In the genomic region with DNA sequence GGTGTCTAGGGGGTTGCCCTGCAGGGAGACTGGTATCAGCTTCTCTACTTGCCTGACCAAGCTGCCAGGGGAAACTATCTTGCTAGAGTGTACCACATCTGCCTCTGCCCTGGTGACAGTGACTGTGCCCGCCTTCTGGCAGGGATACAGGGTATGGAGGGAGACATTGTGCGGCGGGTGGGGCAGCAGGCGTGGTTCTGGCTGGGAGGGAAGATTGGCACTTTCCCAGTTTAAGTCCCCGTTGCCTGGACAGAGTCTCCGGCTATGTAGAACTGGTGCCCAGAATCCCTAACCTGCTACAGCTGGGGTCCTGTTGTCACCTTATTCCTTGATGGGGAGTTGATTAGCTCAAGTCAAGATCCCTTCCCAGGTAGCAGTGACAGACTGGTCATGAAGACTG, we compare ENCODE assay signal across 8 mouse cellular contexts. TPM values are rescaled to one million over a fixed set of nuclear protein-coding genes. Genes with fewer than 3 reads are reported as not detected.
A peak's percentile ranks its signal among the peaks of the same experiment; 100 is the strongest.
DNase-seq lines count a peak whose midpoint lies in the region; ATAC-seq and TF ChIP-seq lines count a peak whose summit lies in the region.

No protein-coding gene starts in this region.

- TF ChIP-seq CTCF in cortical plate, adult 2 months (IDR thresholded peaks at IDR 0.05; ENCODE audit: extremely low read depth, insufficient read depth, low read length) = no peak

- peak overlapping the region; percentile 62 for H3K4me3 ChIP-seq in cortical plate, adult 2 months (ENCODE audit: insufficient read depth, low read length)
- peak overlapping the region; percentile 90 for H3K4me3 ChIP-seq in limb, embryonic 15.5 days
- peak overlapping the region; percentile 76 for H3K4me3 ChIP-seq in midbrain, embryonic 15.5 days

- H3K27me3 ChIP-seq in limb, embryonic 15.5 days = no peaks in the 10 kb centered on the region
- H3K27me3 ChIP-seq in midbrain, embryonic 15.5 days (replicated peaks) = no peaks in the 10 kb centered on the region

- H3K36me3 ChIP-seq in limb, embryonic 15.5 days = peaks cover 7% of the 10 kb centered on the region; the same call in 1 of the 2 replicates
- H3K36me3 ChIP-seq in midbrain, embryonic 15.5 days (replicated peaks) = no peaks in the 10 kb centered on the region

- peaks cover 11% of the 10 kb centered on the region for H3K4me1 ChIP-seq in cortical plate, adult 2 months (ENCODE audit: control insufficient read depth, insufficient read depth, low read length)
- peaks cover 73% of the 10 kb centered on the region for H3K4me1 ChIP-seq in limb, embryonic 15.5 days
- peaks cover 92% of the 10 kb centered on the region for H3K4me1 ChIP-seq in midbrain, embryonic 15.5 days

- ATAC-seq in limb, embryonic 15.5 days (ENCODE audit: insufficient number of reproducible peaks, low FRiP score, low TSS enrichment, low read depth) = no peak
- ATAC-seq in midbrain, embryonic 15.5 days (replicated peaks) = no peak

- no peaks in the 10 kb centered on the region for H3K9me3 ChIP-seq in limb, embryonic 15.5 days
- H3K9me3 ChIP-seq in midbrain, embryonic 15.5 days = no peaks in the 10 kb centered on the region

- peak overlapping the region; percentile 85 for H3K27ac ChIP-seq in cortical plate, adult 2 months (ENCODE audit: insufficient read depth, low read length)
- H3K27ac ChIP-seq in limb, embryonic 15.5 days = peak overlapping the region; percentile 89
- H3K27ac ChIP-seq in midbrain, embryonic 15.5 days = peak overlapping the region; percentile 92

- intact Hi-C loops in heart, postnatal 10 days (cut with DNase I) = loop anchor here (2.0 kb wide), 1 partner anchor 20 kb away; no protein-coding TSS in a partner anchor

- TF ChIP-seq POLR2A in cortical plate, adult 2 months (IDR thresholded peaks at IDR 0.05; ENCODE audit: extremely low read depth, insufficient read depth, low read length) = no peak

- peak overlapping the region; percentile 91; the same call in 1 of the 2 replicates for H3K9ac ChIP-seq in limb, embryonic 15.5 days
- H3K9ac ChIP-seq in midbrain, embryonic 15.5 days = peak overlapping the region; percentile 90

- H3K4me2 ChIP-seq in limb, embryonic 15.5 days = peak overlapping the region; percentile 93
- H3K4me2 ChIP-seq in midbrain, embryonic 15.5 days = peak overlapping the region; percentile 97

- DNase-seq in thymus, postnatal 4 days = peak; percentile 46
- DNase-seq in thymus, postnatal 14 days = no peak
- peak; percentile 80 to 84 for DNase-seq in heart, postnatal 10 days
- no peak for DNase-seq in ovary, postnatal 36 days (ENCODE audit: low spot score)
- DNase-seq in right cerebral cortex, postnatal 36 days (ENCODE audit: low spot score in 2 of 2) = no peak

- 31% methylated on average over 6 of the region's 6 CpGs for WGBS in limb, embryonic 15.5 days
- 11% methylated on average over 6 of the region's 6 CpGs for WGBS in midbrain, embryonic 15.5 days

RNA-seq across cellular contexts. Expression of a gene that starts 2.7 kb away (rescaled TPM):
- polyA plus RNA-seq in cortical plate, adult 2 months (2012; rRNA removed) = 283 and 286 TPM in 2 replicates
- total RNA-seq in heart, postnatal 10 days (2021) = 100 to 1,000 TPM; 422 to 478 TPM
- 385 and 394 TPM in 2 replicates for polyA plus RNA-seq in limb, embryonic 15.5 days (2015; fragmentation: Nextera tagmentation; extraction: Ambion mirVana)
- polyA plus RNA-seq in midbrain, embryonic 15.5 days (2015; fragmentation: Nextera tagmentation; extraction: Ambion mirVana) = 299 and 386 TPM in 2 replicates

RNA-seq across cellular contexts. Expression of a gene that starts 23.4 kb away (rescaled TPM):
- polyA plus RNA-seq in cortical plate, adult 2 months (2012; rRNA removed) = 2.4 and 4.3 TPM in 2 replicates
- total RNA-seq in heart, postnatal 10 days (2021) = 10 to 100 TPM; 15.4 to 17.3 TPM
- polyA plus RNA-seq in limb, embryonic 15.5 days (2015; fragmentation: Nextera tagmentation; extraction: Ambion mirVana) = 13.6 and 23.6 TPM in 2 replicates
- 4.3 and 4.9 TPM in 2 replicates for polyA plus RNA-seq in midbrain, embryonic 15.5 days (2015; fragmentation: Nextera tagmentation; extraction: Ambion mirVana)

RNA-seq across cellular contexts. Expression of a gene that starts 36.9 kb away (rescaled TPM):
- 134 and 156 TPM in 2 replicates for polyA plus RNA-seq in cortical plate, adult 2 months (2012; rRNA removed)
- 10 to 100 TPM; 20.5 to 22.6 TPM for total RNA-seq in heart, postnatal 10 days (2021)
- polyA plus RNA-seq in limb, embryonic 15.5 days (2015; fragmentation: Nextera tagmentation; extraction: Ambion mirVana) = 5.0 and 5.1 TPM in 2 replicates
- polyA plus RNA-seq in midbrain, embryonic 15.5 days (2015; fragmentation: Nextera tagmentation; extraction: Ambion mirVana) = 31.8 and 40.4 TPM in 2 replicates

RNA-seq across cellular contexts. Expression of a gene that starts 45.0 kb away (rescaled TPM):
- 16.3 and 18.6 TPM in 2 replicates for polyA plus RNA-seq in cortical plate, adult 2 months (2012; rRNA removed)
- total RNA-seq in heart, postnatal 10 days (2021) = 10 to 100 TPM; 36.9 to 40.7 TPM
- polyA plus RNA-seq in limb, embryonic 15.5 days (2015; fragmentation: Nextera tagmentation; extraction: Ambion mirVana) = 45.9 and 58.8 TPM in 2 replicates
- polyA plus RNA-seq in midbrain, embryonic 15.5 days (2015; fragmentation: Nextera tagmentation; extraction: Ambion mirVana) = 14.5 and 16.9 TPM in 2 replicates

RNA-seq across cellular contexts. Expression of a gene that starts 47.0 kb away (rescaled TPM):
- 0.40 and 0.42 TPM in 2 replicates for polyA plus RNA-seq in cortical plate, adult 2 months (2012; rRNA removed)
- total RNA-seq in heart, postnatal 10 days (2021) = not detected
- polyA plus RNA-seq in limb, embryonic 15.5 days (2015; fragmentation: Nextera tagmentation; extraction: Ambion mirVana) = 2.8 TPM in 2 replicates
- 2.1 and 2.2 TPM in 2 replicates for polyA plus RNA-seq in midbrain, embryonic 15.5 days (2015; fragmentation: Nextera tagmentation; extraction: Ambion mirVana)

Comparison
In these comparisons a context has a peak if more than half of its experiments do, and no peak if none do; other contexts are left out.
1. DNase-seq: peak in thymus, postnatal 4 days (single experiment) and heart, postnatal 10 days (2 of 2); none in thymus, postnatal 14 days (single experiment), ovary, postnatal 36 days (single experiment) and right cerebral cortex, postnatal 36 days (0 of 2).
2. Peak in every context shown above with its lines, with median percentiles within 50 percentile points of each other: H3K27ac ChIP-seq and H3K4me3 ChIP-seq.